Mouse (Mus musculus) C2C12 (cell line): Measurements from ENCODE around the gene Prrx2.

Experiments used
- CEBPB ChIP-seq: IDR thresholded peaks from one replicate; pipeline ENCODE4 v1.6.1; 2011; ENCODE audit warnings: low read depth, mild to moderate bottlenecking, control low read depth, moderate library complexity
- CTCF ChIP-seq: IDR thresholded peaks from one replicate; pipeline ENCODE4 v1.5.1; 2011; ENCODE audit not compliant: control insufficient read depth, insufficient read depth, insufficient read length
- FOSL1 ChIP-seq: IDR thresholded peaks from one replicate; pipeline ENCODE4 v1.8.0; 2011; ENCODE audit warnings: mild to moderate bottlenecking, low read length; ENCODE audit not compliant: poor library complexity, insufficient read depth, severe bottlenecking
- MYOD1 ChIP-seq: IDR thresholded peaks from one replicate; pipeline ENCODE4 v1.6.1; 2011; ENCODE audit warnings: low read depth; ENCODE audit not compliant: control insufficient read depth, insufficient read length

GRCm38 (mm10) chr2:30904991-30905390 lies 70.2 kb downstream of the Prrx2 start:
- TF ChIP-seq CTCF: no peak
- TF ChIP-seq MYOD1: no peak
- no peak for TF ChIP-seq CEBPB
- TF ChIP-seq FOSL1: no peak
